Mouse (Mus musculus): ENCODE measurements around the gene Slc25a1. TPM values are rescaled to one million over a fixed set of nuclear protein-coding genes. Genes with fewer than 3 reads are reported as not detected.

Gene Slc25a1
- total and polyA plus RNA-seq, 3 experiments, result 113 to 141 (median 134) TPM

- in situ Hi-C loops (cut with MboI; ENCODE audit: low pct_ligation_motif_present, low pct_unique_long_range_greater_than_20kb, low sequenced_read_pairs) (no loop called here), dilution Hi-C loops (cut with MboI; ENCODE audit: extremely low pct_ligation_motif_present, extremely low pct_unique_long_range_greater_than_20kb, low sequenced_read_pairs) (no loop called here)
- Histone ChIP-seq H3K9me3 (replicated peaks; ENCODE audit: low read length) (no peaks in the 10 kb centered on the region), H3K79me2 (replicated peaks; ENCODE audit: control insufficient read depth, extremely low read depth, insufficient read depth, poor library complexity, severe bottlenecking) (no peaks in the 10 kb centered on the region), H3K36me3 (replicated peaks in 1 of 2; ENCODE audit: control insufficient read depth in 1 of 2, insufficient read depth in 1 of 2, low read length in 1 of 2) (no peaks in the 10 kb centered on the region), H3K4me1 (ENCODE audit: control insufficient read depth in 1 of 2, insufficient read depth in 2 of 2) (peaks cover 0 to 15% of the 10 kb centered on the region in 2 experiments; a peak in 2 of 4 replicates), H3K4me2 (ENCODE audit: insufficient read depth, low read depth, poor library complexity, severe bottlenecking) (no peak overlapping the region), H3K9ac (ENCODE audit: insufficient read depth, low read depth) (no peak overlapping the region), H3K27ac (ENCODE audit: insufficient read depth, low read depth) (no peak overlapping the region), H3K4me3 (replicated peaks in 1 of 3; ENCODE audit: low read depth in 2 of 3, low read length in 2 of 3, poor library complexity in 1 of 3) (no peak overlapping the region), H3K27me3 (replicated peaks) (peaks cover 47% of the 10 kb centered on the region)
- no peak for TF ChIP-seq ZMIZ1 (IDR thresholded peaks at IDR 0.05; ENCODE audit: low read depth, low read length)
- no peak for TF ChIP-seq PAX5 (IDR thresholded peaks at IDR 0.05; ENCODE audit: low read length)
- TF ChIP-seq ZC3H11A (IDR thresholded peaks at IDR 0.05; ENCODE audit: low read depth, low read length), result no peak
- TF ChIP-seq MYC (IDR thresholded peaks at IDR 0.05; ENCODE audit: low read depth, low read length), result no peak
- TF ChIP-seq SMC3 (IDR thresholded peaks at IDR 0.05; ENCODE audit: low read depth, low read length), result no peak
- no peak for TF ChIP-seq USF1 (IDR thresholded peaks at IDR 0.05; ENCODE audit: low read depth, low read length)
- TF ChIP-seq JUN (IDR thresholded peaks at IDR 0.05; ENCODE audit: insufficient read depth, low read depth, low read length), result no peak
- no peak for TF ChIP-seq GABPA (IDR thresholded peaks at IDR 0.05; ENCODE audit: insufficient replicate concordance, low read depth, low read length)
- TF ChIP-seq NRF1 (IDR thresholded peaks at IDR 0.05; ENCODE audit: low read depth, low read length), result no peak
- no peak for TF ChIP-seq RCOR1 (conservative IDR thresholded peaks at IDR 0.05; ENCODE audit: low read depth, low read length)
- TF ChIP-seq CHD2 (IDR thresholded peaks at IDR 0.05; ENCODE audit: low read length), result no peak
- no peak for TF ChIP-seq POLR2AphosphoS2 (IDR thresholded peaks at IDR 0.05; ENCODE audit: low read depth, low read length)
- no peak for DNase-seq (ENCODE audit: extremely low read depth)
These were observed 5.8 kb upstream of the Slc25a1 start for GRCm38 (mm10) chr16:17933594-17934444.

DNA sequence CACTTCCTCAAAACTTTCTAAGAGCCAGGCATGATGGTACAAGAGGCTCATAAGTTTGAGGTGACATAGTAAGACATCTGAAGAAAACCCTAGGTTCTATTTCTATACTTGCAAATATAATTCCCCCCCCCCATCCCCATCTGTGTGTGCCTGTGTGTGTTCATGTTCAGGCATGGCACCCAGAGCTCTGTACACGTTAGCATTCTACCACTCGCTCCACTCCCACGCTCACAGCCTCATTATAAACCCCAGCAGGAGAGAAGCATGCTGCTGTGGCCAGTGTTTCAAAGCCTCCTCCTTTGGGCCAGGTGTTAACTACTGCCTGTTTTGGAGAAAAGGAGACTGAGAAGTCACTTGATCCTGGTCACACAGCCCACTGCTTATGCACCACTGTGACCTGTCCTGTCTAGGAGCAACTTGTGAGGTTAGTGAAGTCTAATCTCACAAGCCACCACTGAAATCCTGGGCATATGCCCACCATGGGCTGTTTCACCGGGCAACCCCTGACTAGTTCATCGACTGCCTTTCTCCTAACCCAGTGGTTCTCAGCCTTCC, 4.0 kb upstream of the Slc25a1 start:
- H3K4me2 ChIP-seq (ENCODE audit: insufficient read depth, low read depth, poor library complexity, severe bottlenecking), result no peak overlapping the region
- H3K9ac ChIP-seq (ENCODE audit: insufficient read depth, low read depth), result no peak overlapping the region
- H3K27ac ChIP-seq (ENCODE audit: insufficient read depth, low read depth), result no peak overlapping the region
- in situ Hi-C loops (cut with MboI; ENCODE audit: low pct_ligation_motif_present, low pct_unique_long_range_greater_than_20kb, low sequenced_read_pairs) (no loop called here), dilution Hi-C loops (cut with MboI; ENCODE audit: extremely low pct_ligation_motif_present, extremely low pct_unique_long_range_greater_than_20kb, low sequenced_read_pairs) (no loop called here)
- H3K4me3 ChIP-seq (replicated peaks in 1 of 3; ENCODE audit: low read depth in 2 of 3, low read length in 2 of 3, poor library complexity in 1 of 3), result no peak overlapping the region
- H3K79me2 ChIP-seq (replicated peaks; ENCODE audit: control insufficient read depth, extremely low read depth, insufficient read depth, poor library complexity, severe bottlenecking), result no peaks in the 10 kb centered on the region
- TF ChIP-seq MAFK (IDR thresholded peaks at IDR 0.05; ENCODE audit: insufficient replicate concordance, low read length) (no peak), MAZ (IDR thresholded peaks at IDR 0.05; ENCODE audit: low read depth, low read length) (no peak), GABPA (IDR thresholded peaks at IDR 0.05; ENCODE audit: insufficient replicate concordance, low read depth, low read length) (no peak), MYC (IDR thresholded peaks at IDR 0.05; ENCODE audit: low read depth, low read length) (no peak), KAT2A (IDR thresholded peaks at IDR 0.05; ENCODE audit: insufficient replicate concordance, low read length) (no peak), TCF12 (IDR thresholded peaks at IDR 0.05; ENCODE audit: low read depth, low read length) (no peak), ZNF384 (IDR thresholded peaks at IDR 0.05; ENCODE audit: low read depth, low read length) (no peak)
- H3K9me3 ChIP-seq (replicated peaks; ENCODE audit: low read length), result no peaks in the 10 kb centered on the region
- H3K4me1 ChIP-seq (ENCODE audit: control insufficient read depth in 1 of 2, insufficient read depth in 2 of 2), result peaks cover 1 to 18% of the 10 kb centered on the region in 2 experiments; a peak in 3 of 4 replicates
- no peak for DNase-seq (ENCODE audit: extremely low read depth)
- H3K36me3 ChIP-seq (replicated peaks in 1 of 2; ENCODE audit: control insufficient read depth in 1 of 2, insufficient read depth in 1 of 2, low read length in 1 of 2), result peaks cover 0 to 1% of the 10 kb centered on the region in 2 experiments
- peaks cover 33% of the 10 kb centered on the region for H3K27me3 ChIP-seq (replicated peaks)
